Mouse (Mus musculus): ENCODE measurements at regions not wholly inside any gene's neighbourhood (a gene's known extent, or its start where the extent isn't known, plus 50 kb on each side); places are given as distances from the start of the nearest gene placed in this dataset.

DNA sequence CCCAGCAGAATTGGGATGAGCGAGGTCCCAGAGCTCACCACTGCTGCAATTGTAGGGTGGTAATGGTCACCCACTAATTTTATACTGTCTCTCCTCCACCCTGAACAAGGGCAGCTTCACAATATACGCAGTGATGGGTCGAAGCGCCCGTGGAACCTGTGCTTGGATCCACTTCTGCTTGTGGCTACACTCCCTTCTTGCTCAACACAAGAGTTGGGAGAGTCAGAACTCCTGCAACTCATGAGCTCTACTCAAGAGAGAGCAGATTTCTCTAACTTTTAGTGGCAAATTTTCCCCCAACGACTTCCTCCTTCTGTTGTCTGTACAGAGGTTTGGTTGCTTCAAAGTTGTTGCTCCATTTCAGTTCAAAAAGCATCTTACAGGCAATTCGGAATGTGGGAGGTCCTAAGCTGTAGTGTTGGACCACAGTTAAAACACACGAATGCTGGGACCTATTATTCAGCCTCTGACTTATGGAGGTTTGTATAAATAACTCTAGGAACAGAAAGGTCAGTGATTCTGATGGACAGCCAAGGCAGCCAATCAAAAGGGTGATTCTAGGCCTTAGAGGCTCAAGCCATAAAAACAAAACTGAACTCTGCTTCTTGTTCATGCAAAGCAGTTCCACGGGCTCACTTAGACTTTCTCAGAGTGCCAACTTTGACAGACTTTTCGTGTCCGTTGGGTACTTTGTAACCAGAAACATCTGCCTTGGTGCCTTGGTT lies 227.8 kb upstream of the Meis1 start:
- no peak for DNase-seq (ENCODE audit: low read depth, low spot score)

DNA sequence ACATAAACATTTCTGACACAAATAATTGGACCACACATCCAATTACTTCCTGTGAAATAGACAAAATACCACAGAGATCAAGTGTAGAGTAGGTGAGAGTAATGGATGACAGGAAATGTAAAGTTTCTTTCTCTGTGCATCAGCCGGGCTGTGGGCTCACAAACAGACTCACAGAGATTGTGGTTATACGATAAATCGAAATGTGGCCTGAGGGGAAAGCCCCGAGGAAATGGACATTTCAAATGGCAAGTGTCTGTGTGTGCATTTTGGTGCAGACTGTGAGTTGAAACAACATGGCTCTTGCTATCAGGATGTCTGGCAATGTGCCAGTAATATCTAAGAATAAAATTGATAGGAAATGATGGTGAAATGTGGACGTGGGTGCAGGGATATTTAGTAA lies 234.8 kb upstream of the Meis1 start:
- no peak for DNase-seq (ENCODE audit: low read depth, low spot score)

DNA sequence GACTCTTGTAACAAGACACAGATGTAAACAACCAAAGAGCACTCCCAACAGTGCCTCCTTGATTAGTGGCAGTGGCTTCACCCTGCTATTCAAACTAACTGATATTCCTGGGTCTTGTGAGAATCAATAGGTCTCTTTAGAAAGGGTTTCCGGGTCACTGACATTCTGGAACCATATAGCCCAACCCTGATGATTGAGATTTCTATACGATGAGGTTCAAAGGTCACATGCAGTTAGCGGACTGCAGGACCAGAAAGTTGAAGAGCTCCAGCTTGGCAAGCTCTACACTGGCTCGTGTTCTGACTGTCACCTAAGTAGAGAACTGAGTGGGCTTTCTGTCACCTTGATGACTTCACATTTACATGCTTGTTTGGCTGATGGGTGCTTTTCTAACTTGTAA lies 235.4 kb upstream of the Meis1 start:
- no peak for DNase-seq (ENCODE audit: low read depth, low spot score)

DNA sequence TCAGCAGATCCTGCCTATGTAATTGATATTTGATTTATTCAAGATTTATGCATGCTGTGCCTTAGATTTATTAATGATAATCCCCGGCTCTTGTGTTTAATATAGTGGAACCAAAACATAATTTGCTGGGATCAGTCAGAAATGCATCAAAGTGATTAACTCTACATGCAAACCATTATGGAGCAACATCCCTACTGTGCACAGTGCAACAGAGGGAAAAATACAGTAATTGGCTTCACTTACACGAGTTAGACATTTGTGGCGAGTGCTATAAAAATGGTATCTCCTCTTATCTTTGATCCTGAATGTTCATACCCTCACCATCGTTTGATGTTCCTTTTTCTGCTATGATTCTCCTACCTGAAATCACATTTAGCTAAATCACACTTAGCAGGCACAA lies 238.8 kb upstream of the Meis1 start:
- DNase-seq (ENCODE audit: low read depth, low spot score), result no peak

DNA sequence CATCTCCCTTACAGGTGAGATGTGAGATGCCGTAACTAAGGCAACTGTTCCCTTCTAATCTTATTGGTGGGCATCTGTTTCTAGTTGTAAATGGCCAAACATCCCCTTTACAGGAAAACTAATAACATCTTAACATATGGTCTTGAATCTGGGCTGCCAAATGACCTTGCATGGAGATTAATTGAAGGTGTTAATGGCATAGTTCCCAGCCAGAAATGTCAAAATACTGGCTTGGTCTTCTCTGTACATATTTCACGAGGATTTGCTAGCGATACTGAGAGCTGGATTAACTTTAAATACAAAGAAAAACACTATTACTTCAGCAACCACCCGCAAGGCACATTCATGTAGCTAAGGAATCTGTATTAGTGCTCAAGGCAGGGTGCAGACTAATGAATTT lies 244.0 kb upstream of the Meis1 start:
- DNase-seq (ENCODE audit: low read depth, low spot score), result no peak

DNA sequence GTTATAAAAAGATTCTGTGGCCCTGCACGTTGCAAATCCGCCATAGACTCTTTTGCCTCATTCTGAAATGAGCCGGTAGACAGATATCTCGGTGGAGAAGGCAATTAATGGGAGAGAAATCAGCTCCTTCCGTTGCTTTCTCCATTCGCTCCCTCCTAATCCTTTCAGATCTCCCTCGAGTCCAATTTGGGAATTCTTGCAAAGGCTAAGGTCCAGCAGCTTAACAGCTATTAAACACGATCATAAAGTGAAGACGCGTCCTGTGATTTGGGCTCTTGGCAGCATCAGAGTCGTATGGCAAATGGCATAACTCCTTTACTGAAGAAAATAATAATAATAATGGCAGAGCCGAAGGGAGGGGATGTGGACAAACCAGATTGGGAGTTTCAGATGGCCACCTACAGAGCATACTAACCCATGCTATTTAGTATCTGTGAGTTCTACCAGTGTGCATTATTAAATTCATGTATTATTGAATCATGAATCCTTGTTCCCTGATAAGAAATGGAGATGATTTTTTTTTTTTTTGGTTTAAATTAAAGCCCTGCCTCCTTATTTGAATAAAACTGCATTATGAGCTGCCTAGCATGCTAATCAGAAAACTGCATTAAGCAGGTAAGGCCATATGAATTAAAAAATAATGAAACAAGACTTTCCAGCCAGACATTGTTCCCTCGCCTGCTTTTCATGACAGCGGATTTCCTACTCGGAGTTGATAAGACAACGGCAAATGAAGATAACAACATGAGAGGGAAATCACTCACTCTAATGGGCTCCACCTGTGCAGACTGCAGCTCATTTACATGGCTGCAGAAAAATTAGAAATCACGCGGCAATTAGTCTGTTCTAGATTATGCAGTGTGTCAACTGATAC lies 246.2 kb upstream of the Meis1 start:
- DNase-seq (ENCODE audit: low read depth, low spot score), result no peak

DNA sequence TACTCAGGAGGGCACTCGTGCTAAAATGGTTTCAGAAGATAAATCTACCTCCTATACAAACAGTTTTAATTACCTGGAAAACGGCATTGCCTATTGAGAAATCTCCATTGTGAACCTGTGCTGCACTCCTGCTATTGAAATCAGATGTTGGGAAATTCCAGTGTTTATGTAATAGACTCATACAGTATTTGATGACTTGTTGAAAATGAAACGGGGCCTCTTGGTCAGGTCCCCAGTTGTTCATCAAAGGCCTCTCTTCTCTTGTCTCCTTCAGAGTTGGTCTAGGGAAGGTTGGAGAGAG lies 246.8 kb upstream of the Meis1 start:
- DNase-seq (ENCODE audit: low read depth, low spot score), result no peak

DNA sequence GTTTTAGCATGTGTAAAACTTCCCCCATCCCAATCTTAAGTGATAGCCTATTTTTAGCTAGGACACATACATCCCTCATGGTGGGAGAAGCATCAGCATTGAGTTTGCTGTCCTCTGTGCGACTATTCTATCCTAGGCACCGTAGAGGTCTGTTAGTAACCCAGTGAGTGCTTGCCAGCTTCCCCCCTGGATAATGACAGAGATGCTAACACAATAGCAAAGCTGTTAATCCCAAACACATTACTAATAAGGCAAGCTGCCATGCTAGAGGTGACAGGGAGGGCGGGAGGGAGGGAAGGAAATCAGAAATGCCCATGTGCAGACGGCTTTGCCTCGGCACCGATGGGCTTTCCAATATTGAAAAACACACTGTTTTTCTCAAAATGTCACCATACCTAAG lies 272.2 kb upstream of the Meis1 start:
- no peak for DNase-seq (ENCODE audit: low read depth, low spot score)

DNA sequence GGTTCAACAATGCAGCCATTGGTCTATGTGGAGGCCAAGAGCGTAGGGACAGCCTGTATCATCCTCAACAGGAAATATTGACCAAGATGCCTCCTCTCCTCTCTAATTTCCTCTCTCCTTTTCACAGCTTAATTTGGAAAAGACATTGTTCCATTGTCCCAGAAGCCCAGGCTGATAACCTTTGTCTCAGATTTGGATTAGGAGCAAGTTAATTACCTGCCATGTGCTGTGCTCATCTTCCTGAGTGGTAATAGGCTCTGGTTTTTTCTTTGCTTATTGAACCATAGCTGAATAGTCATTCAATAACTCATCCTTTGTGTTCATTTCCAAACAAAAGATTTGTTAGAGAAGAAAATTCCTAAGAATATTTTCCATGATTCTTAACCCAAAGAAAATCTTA lies 280.6 kb upstream of the Meis1 start:
- DNase-seq (ENCODE audit: low read depth, low spot score), result no peak

DNA sequence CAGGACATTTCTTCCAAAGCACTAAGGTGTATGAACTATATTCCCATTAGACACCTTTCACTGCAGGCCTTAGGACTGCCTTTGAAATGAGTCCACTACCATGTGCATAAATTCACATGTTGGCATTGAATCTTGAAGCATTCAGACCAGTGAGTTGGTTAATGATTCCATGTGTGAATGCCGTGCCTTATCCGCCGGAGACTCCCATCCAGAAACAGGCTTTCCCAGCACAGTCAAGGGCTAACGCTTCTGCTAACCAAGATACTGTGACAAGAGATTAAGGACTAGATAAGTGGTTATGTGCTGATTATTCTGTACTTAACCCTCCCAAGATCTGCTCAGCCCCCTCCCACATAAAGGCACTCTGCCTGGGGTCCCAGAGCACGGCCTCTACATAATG lies 287.9 kb upstream of the Meis1 start:
- DNase-seq (ENCODE audit: low read depth, low spot score), result no peak

DNA sequence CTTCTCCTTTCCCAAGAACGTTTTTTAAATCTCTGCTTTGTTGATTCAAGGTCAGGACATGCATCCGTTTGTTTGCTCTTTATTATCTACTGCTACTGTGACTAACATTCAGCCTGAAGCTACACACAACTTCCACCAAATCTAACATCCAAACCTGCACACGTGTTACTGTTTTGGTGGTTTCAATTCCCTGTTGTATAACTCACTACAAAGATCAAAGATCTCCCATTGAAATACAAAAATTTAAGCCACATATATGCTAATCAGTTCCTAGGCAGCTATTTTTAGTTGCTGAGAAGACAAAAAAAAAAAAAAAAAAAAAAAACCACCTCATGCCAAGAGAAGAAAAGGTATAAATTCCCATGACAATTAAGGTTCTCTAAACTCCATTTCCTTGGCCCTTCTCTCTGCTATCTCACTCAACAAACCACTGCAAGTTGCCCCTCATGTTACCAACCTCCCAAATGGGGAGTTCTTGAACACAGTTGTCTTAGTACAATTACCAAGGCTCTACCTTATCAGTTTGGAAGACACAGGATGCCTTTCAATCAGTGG lies 312.0 kb upstream of the Meis1 start:
- DNase-seq (ENCODE audit: low read depth, low spot score), result no peak

DNA sequence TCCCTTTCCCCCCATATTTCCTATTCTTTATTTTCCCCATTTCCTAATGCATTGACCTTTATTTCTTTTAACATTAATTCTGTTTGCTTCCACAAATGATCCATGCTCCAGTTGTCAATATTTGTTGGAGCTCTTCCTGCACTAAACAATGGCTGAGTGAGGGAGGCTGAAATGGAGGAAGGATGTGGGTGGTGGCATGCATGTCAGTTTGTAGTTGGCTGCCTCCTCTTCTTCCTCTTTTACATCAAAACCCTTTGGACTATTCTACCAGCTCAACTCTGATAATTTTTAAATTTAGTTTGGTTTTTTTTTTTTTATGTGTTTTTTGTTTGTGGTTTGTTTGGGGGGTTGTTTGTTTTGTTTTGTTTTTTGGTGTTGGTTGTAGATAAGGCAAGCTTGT lies 313.5 kb upstream of the Meis1 start:
- DNase-seq (ENCODE audit: low read depth, low spot score), result no peak

DNA sequence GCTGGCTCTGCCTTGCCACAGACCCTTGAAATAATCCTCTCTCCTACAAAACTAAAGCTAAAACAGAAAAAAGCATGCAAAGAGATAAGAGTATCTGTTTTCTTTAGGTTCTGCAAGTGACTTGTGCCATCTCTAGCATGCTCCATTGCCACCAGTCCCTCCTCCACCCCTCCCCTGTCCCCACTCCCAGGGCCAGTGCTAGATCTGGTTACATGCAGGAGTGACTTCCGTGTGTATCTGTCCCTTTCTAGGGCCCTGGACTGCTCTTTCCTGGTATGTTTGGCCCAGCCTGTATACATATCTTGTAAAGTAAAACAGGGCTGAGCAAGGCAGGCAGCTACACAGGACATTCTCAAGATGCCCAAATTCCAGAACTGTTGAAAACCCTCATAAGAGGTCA lies 313.9 kb upstream of the Meis1 start:
- no peak for DNase-seq (ENCODE audit: low read depth, low spot score)

DNA sequence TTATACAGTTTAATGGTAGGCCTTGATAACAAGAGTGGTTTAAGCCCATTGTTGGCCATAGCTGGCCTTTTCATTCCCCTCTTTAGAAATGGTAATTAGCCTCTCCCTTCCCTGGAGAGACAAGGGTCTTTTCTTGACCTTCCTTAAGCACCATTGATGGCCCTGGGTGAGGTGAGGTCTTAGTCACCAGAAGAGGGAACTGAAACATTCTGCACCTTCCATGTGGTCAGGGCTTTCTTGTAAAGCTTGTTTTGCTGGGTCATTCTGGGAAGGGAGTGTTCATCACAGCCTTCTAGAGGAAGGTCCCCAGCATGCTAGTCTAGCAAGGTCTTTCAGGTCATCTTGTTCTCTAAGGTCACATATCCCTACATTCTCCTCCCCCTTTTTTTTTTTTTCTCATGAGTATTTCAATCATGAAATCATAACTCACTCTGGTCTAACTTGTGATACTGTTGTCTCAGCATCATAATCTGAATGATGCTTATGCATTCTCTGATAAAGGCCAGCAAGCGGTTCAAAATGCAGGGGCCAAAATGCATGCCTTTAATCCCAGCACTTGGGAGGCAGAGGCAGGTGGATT lies 315.2 kb upstream of the Meis1 start:
- DNase-seq (ENCODE audit: low read depth, low spot score), result no peak

DNA sequence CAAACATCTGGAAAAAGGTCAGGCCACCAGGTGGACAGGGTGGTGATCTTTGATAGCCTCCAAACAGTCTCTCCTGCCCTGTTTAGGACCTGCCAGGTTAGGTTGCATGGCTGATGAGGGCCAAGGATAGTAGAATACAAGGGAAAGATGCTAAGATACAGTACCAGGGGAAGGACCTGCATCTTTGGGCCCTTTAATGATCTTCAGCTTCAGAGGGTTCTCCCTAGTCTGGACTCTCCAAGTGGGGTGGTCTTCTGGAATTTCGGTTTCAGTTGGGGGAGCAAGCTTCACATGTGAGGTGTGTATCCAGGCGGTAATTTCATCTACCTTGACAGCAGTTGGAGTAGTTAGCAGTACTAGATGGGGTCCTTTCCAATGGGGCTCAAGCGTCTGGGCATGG lies 316.6 kb upstream of the Meis1 start:
- no peak for DNase-seq (ENCODE audit: low read depth, low spot score)

DNA sequence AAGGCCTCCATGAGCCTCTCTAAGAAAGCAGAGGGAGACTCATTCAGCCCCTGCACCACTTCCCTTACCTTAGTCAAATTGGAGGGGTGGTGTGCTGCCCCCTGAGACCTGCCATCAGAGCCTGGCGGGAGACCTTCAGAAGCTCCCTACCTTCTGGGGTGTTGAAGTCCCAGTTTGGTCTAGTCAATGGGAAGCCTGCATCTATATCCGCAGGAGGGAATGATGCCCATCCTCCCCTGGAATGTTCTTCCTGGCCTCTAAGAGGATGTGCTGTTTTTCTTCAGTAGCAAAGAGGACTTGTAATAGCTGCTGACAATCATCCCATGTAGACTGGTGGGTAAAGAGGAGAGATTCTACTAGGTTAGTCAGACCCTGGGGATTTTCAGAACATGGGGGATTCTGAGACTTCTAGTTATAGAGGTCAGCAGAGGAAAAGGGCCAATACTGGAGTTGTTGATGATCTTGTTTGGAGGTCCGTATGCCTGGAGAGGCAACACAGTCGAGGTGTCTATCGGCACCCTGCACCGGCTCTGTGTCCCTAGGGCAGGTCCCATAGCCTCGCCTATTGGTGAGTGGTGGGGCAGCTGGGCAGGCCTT lies 321.0 kb upstream of the Meis1 start:
- no peak for DNase-seq (ENCODE audit: low read depth, low spot score)

DNA sequence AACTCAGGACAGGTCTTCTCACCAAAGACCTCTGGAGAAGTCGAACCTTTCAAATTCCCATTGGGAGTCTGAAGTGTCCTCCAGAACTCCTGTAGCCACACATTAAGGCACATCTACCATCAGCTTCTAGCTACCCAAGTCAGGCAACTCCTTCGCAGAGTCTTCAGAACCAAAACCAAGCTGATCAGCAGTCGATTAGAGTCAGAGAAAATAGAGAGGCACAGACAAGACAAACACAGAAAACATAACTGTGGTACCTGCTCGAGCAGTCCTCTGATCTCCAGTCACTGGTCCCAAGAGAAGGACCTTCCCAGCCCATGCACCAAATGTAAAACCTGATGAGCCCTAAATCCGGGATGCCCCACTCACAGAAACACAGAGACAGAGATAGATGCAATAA lies 322.1 kb upstream of the Meis1 start:
- no peak for DNase-seq (ENCODE audit: low read depth, low spot score)

DNA sequence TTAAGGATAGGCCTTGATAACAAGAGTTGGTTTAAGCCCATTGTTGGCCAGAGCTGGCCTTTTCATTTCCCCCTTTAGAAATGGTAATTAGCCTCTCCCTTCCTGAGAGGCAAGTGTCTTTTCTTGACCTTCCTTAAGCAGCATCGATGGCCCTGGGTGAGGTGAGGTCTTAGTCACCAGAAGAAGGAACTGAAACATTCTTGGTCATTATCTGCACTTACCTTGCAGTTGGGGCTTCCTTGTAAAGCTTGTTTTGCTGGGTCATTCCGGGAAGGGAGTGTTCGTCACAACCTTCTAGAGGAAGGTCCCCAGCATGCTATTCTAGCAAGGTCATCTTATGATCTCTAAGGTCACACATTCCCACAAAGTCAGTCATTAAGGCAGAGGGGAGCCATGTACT lies 322.6 kb upstream of the Meis1 start:
- DNase-seq (ENCODE audit: low read depth, low spot score), result no peak

DNA sequence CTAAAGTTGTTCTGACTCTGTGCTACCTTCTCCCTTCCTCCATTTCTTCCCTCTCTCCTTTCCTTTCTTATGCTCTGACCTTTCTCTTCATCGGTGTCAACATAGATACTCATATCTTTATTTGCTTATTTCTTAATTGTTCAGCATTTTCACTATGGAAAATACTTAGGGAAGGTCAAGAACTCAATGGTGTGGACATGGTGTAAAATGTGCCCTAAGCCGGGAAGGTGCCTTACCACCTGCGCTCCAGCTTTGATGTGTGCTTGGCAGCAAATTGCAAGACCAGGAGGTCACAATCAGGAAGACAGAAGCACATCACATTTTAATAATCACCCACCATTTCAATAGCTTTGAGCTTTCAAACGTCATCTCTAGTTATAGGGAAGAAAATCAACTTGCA lies 324.0 kb upstream of the Meis1 start:
- DNase-seq (ENCODE audit: low read depth, low spot score), result no peak

DNA sequence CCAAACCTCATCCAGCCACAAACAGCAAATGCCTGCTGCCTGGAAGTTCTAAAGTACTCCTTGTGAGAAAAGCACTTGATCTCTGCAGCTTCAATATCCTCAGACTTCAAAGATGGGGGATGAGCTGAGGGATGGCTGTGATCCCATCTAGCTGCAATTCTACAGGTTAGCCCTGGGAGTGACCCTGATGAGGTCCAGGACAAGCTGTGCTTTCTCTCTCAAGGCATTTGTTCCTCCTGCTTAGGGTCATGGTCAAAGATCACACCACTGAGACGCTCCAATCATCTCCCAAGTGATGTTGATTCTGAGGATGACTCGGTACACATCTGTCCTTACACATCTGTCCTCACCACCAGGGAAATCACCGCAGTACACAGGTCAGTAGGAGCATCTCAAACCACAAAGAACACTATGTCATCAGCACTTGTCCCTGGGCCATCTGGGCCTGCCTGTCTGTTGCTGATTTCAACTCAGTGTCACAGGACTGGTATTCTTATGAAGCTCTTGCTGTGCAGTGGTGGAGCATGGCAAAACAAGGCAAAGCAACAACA lies 327.6 kb upstream of the Meis1 start:
- DNase-seq (ENCODE audit: low read depth, low spot score), result no peak

DNA sequence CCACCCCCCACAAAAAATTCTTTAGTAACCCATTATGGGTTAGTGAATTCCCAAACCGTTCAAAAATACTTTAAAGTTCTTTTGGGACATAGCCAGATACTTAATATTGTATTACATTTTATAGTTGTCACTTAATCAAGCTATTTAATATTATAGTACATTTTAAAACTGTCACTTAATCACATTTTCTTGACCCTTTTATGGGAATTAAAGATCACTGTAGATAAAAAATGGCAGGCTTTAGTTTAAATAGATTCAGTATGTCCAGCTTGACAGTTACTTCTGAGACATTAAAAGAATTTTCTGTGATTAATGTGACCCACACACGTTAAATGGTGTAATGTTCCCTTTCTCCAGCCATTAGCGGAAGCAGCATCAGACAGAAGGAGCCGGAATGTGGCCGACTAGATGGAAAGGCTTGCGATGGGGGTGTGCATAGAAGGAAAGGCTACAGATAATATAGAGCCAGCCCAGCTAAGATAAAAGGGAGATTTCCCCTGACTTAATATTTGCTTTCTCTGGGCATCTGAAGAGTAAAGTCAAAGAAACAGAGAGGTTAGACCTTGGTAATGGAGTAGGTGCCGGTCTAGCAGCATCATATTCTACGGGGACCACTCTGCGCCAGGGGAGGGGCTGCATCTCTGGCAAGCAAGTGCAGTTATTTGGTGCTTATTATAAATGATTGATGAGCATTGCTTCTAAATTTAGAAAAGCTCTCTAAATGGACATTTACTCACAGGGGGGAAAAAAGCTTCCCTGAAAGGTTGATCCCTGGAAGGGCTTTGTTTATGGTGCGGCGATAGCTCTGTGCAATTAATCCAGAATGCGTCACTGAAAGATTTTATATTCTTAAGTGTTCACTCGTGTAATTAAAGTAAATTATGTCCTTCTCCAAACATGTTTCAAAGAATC lies 331.8 kb upstream of the Meis1 start:
- no peak for DNase-seq (ENCODE audit: low read depth, low spot score)
